Mouse (Mus musculus) layer of hippocampus, postnatal 14 days (tissue): Measurements from ENCODE around the gene Gpsm1. TPM values are rescaled to one million over a fixed set of nuclear protein-coding genes. Genes with fewer than 3 reads are reported as not detected.
"Not testable (repeated sequence)": the region's sequence is repeated elsewhere in the genome, so short reads cannot be mapped to it uniquely, and the experiment has no call there.

Experiments
- DNase-seq, 2 experiments: peaks; one replicate each; pipeline ENCODE4 v3.0.0; 2021 to 2022; ENCODE audit warnings: low spot score in 2 of 2, mixed read lengths in 1 of 2
- total RNA-seq, 2 experiments: library from RNA; stranded (reverse); gene quantifications; 2 replicates each; pipeline ENCODE4 v1.2.3; 2021

Gene Gpsm1
- total RNA-seq, 2 experiments from 2014 or later = 48.4 to 57.6 TPM

GRCm38 (mm10) chr2:26364738-26365465 is 49.6 kb downstream of the Gpsm1 start:
- DNase-seq = no peak

- no peak for DNase-seq
Measured at GRCm38 (mm10) chr2:26367911-26368310, 52.6 kb downstream of the Gpsm1 start.

GRCm38 (mm10) chr2:26368572-26368971 is 53.3 kb downstream of the Gpsm1 start:
- DNase-seq = no peak

- no peak for DNase-seq
Measured at GRCm38 (mm10) chr2:26372396-26372795, 57.1 kb downstream of the Gpsm1 start.

GRCm38 (mm10) chr2:26380131-26380771 is 64.9 kb downstream of the Gpsm1 start, which contains the start of gene Snapc4:
Gene Snapc4 (minus strand): TSS chr2:26380653.
- peak; percentile 66 to 87 for DNase-seq

GRCm38 (mm10) chr2:26380871-26381270 is 65.6 kb downstream of the Gpsm1 start:
- not testable (repeated sequence) for DNase-seq

GRCm38 (mm10) chr2:26387713-26388112 is 72.4 kb downstream of the Gpsm1 start:
- DNase-seq = no peak

- no peak for DNase-seq
Measured at GRCm38 (mm10) chr2:26388682-26389153, 73.4 kb downstream of the Gpsm1 start.

- peak; percentile 77 to 86 for DNase-seq
Measured at GRCm38 (mm10) chr2:26389154-26389690, 73.9 kb downstream of the Gpsm1 start, which contains the start of the genes Entr1 and Pmpca. Gene Entr1 (minus strand): TSS chr2:26389316. Gene Pmpca (plus strand): TSS chr2:26389339.

GRCm38 (mm10) chr2:26390954-26391353 is 75.6 kb downstream of the Gpsm1 start:
- no peak for DNase-seq

GRCm38 (mm10) chr2:26391617-26392016 is 76.3 kb downstream of the Gpsm1 start:
- no peak for DNase-seq

Other genes starting within 250 kb of the Gpsm1 start
- gene Nacc2, start 192.3 kb upstream of the Gpsm1 start, total RNA-seq = 10 to 100 TPM; 58.1 to 58.9 TPM
- not detected for gene Lhx3, start 107.2 kb upstream of the Gpsm1 start, total RNA-seq
- gene Qsox2, start 78.0 kb upstream of the Gpsm1 start, total RNA-seq = 10 to 100 TPM; 20.8 to 21.8 TPM
- gene Ccdc187, start 21.0 kb upstream of the Gpsm1 start, total RNA-seq = 1 to 10 TPM in 1 of 2 experiments, under 1 TPM in 1; 0.60 to 1.2 TPM
- 10 to 100 TPM; 25.9 TPM for gene Dnlz, start 36.6 kb downstream of the Gpsm1 start, total RNA-seq
- 1 to 10 TPM; 2.5 to 2.6 TPM for gene Card9, start 45.4 kb downstream of the Gpsm1 start, total RNA-seq
- 10 to 100 TPM; 58.4 to 84.5 TPM for gene Snapc4, start 65.1 kb downstream of the Gpsm1 start, total RNA-seq
- gene Entr1, start 73.8 kb downstream of the Gpsm1 start, total RNA-seq = 100 to 1,000 TPM; 154 to 168 TPM
- 100 to 1,000 TPM; 108 to 113 TPM for gene Pmpca, start 73.8 kb downstream of the Gpsm1 start, total RNA-seq
- 10 to 100 TPM; 22.0 to 22.6 TPM for gene Inpp5e, start 93.7 kb downstream of the Gpsm1 start, total RNA-seq
- 10 to 100 TPM; 47.2 to 48.3 TPM for gene Sec16a, start 129.7 kb downstream of the Gpsm1 start, total RNA-seq
- 10 to 100 TPM; 35.4 to 45.2 TPM for gene Notch1, start 201.1 kb downstream of the Gpsm1 start, total RNA-seq